Mouse (Mus musculus): ENCODE measurements at regions not wholly inside any gene's neighbourhood (a gene's known extent, or its start where the extent isn't known, plus 50 kb on each side); places are given as distances from the start of the nearest gene placed in this dataset.

GRCm38 (mm10) chr6:31274236-31274635 lies 124.3 kb upstream of the Mkln1 start:
- no peak for DNase-seq (ENCODE audit: low spot score)

DNA sequence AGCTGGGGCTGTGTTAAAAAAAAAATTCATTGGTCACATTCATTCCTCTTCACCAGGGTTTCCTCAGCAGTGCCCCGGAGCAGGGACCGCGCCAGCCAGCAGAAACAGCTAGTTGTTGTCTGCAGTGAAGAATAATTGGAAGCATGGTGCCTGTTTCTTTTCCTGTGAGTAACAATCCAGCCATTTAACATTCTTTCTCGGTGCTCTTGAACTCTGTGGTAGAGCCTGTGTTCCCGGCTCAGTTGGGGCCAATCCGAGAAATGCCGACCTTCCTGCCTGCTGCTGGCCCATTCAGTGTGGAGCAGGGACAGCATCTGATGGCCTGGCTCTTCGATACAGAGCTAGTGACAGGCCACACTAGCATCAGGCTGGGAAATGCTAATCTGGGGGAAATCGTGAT lies 120.7 kb upstream of the Mkln1 start:
- DNase-seq (ENCODE audit: low spot score) = no peak

GRCm38 (mm10) chr6:31283973-31284372 lies 114.6 kb upstream of the Mkln1 start:
- DNase-seq (ENCODE audit: low spot score) = no peak

DNA sequence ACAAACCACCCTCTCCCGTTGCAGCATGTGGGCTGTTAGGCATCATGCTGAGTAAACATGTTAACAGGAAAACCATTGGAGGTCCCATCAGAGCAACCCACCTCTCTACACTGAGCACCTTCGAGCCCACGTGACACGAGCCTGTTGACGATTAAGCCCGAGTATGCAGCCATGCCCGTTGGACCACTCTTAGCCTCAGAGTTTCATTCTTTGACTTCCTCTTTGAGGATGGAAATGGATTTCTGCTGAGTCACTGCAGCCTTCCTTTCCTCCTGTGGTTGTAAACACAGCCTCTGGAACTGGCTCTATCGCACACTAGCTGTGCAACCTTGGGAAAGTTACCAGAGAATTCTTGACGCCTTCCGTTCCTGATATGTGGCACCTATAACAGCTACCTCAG lies 114.1 kb upstream of the Mkln1 start:
- no peak for DNase-seq (ENCODE audit: low spot score)

DNA sequence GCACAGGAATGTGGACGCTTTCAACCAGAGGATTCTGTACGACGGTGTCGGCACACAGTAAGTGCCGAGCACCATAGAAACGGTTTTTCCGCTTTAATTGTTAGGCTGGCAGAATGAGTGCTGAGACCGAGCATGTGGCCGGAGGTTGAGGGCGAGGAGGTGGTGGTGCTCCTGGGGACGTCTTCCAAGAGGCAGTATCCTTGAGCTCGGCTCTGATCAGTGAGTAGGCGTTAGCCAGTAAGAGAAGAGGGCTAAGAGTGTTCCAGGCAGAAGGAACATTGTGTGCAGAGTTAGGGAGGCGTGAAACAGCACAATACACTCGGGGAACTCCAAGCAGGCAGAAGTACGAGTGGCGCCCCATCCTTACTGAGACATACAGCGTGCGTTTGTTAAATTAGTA lies 113.5 kb upstream of the Mkln1 start:
- DNase-seq (ENCODE audit: low spot score) = no peak

DNA sequence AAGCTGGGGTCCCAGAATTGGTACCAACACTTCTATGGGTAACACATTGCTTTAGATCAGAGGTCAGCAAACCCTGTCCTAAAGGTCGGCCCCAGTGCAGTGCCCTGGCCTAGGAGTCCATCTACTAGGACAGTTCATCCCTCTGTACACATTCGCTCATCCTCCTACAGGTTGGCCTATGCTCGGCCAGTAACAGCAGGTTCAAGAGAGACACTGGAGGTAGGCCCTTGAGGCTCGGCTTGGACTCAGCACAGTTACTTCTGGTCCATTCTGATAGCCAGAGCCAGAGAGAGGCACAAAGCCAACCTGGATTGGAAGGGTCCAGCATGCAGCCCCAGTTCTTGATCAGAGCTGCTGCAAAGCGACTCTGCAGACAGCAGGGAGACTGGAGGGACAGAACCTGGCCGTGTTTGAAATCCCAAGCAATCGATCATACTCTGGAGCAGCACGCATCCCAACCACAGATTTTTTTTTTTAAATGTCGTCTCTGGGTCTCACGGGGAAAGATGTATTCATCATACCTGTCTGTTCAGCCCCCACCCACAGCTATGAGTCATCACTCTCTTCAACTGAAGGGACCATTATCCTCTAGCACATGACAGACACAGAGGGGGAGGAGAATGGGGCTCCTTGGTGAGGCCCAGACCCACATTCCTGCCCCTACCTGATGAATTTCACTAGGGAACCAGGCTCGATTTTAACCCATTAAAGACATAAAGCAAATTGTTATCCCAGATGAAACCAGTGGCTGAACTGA lies 112.4 kb upstream of the Mkln1 start:
- DNase-seq (ENCODE audit: low spot score) = no peak

GRCm38 (mm10) chr6:31287176-31287575 lies 111.4 kb upstream of the Mkln1 start:
- DNase-seq (ENCODE audit: low spot score) = no peak

DNA sequence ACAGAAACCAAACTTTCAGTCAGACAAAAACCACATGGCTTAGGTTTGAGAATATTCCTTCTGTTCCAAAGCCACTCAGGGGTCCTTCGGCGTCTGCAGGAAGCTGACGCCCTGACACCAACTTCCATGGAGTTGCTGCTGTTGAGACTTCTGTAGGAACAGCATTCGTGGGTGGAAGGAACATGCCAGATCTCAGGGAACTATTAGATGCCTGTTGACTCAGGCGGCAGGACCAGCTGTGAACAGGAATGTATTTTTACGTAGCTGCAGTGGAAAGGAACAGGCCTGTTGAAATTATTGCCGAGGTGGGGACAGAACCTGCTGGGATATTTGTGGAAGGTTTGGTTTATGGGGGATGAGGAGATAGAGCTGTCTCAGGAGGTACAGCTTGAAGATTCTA lies 110.8 kb upstream of the Mkln1 start:
- DNase-seq (ENCODE audit: low spot score) = no peak

DNA sequence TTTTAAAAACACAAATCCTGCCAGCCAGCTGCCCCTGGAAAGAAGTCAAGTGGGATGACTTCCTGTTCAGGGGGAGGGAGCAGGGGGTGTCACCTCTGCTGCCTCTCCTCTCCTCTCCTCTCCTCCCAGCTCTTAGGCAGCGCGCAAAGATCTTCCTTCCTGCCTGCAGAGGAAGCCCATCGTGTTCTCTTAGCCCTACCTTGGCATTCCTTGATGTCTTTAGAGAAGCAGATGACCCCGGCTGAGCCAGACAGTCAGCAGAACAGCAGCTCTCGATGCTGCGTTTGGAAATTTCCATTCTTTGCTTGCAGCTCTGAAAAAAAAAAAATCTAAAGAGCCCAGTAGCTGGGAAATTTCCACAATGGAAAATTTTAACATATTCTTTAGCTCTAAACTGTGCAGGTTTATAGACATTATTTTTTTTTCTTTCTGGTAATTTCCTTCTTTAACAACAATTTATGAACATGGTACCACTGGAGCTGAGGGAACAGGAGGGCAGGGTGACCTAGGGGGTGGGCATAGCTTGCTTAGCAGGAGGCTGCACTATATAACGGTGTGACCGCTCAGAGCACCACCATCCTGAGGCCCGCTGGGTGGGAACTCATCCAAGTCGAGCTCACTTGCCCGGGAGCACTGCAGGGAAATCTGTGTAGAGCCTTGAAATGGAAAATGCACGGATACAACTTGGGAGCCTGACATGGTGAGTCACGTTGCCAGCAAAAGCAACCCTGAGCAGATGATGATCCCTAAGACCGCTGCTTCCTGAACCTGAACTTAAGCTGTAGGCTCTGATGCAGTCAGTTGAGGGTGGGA lies 109.9 kb upstream of the Mkln1 start:
- peak; percentile 70 for DNase-seq (ENCODE audit: low spot score)

GRCm38 (mm10) chr6:31289234-31289486 lies 109.4 kb upstream of the Mkln1 start:
- no peak for DNase-seq (ENCODE audit: low spot score)

GRCm38 (mm10) chr6:31292081-31292480 lies 106.5 kb upstream of the Mkln1 start:
- no peak for DNase-seq (ENCODE audit: low spot score)

GRCm38 (mm10) chr6:31293008-31293407 lies 105.5 kb upstream of the Mkln1 start:
- DNase-seq (ENCODE audit: low spot score) = no peak

GRCm38 (mm10) chr6:31299395-31299794 lies 99.1 kb upstream of the Mkln1 start:
- DNase-seq (ENCODE audit: low spot score) = no peak

GRCm38 (mm10) chr6:31305736-31306135 lies 92.8 kb upstream of the Mkln1 start:
- no peak for DNase-seq (ENCODE audit: low spot score)

DNA sequence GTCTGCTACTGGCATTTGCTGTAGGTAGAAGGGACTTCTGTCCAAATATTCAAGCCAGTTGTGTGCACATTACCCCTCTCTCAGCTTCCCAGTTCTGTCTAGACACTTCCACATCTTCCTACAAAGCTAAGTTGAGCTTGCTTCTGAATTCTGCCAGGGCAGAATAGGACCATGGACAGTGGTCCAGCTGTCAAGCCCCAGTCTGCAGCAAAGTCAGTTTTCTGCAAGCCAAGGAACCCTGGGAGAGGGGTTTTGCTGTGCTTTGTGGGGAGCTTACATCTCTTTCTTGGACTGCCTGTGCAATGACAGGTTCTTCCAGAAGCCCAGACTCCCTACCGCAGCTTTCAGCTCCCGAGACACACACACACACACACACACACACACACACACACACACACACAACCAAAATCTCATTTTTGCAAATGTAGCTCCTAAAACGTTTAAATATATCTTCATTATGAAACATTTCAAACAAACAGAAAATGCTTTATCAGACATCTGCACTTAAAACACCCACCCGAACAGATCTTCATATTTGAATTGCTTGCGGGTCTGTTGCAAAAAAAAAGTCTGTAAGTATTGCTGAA lies 91.4 kb upstream of the Mkln1 start:
- peak; percentile 33 for DNase-seq (ENCODE audit: low spot score)

DNA sequence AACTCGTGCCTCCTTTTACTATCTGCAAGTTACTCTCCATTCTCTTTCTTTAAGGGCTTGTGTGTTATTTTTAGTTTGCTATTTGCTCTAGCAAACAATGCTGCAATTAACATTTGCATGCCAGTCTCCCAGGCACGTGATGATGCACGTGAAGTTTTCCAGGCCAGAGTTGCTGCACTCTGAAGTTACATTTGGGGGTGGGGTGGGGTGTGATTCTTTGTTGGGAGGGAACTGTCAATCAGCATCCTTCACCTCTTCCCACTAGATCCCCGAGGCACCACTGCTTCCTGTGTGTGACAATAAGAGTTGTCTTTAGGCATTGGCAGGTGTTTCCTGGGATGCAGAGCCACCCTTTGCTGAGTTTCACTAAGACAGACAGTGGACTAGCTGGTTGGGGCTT lies 90.6 kb upstream of the Mkln1 start:
- DNase-seq (ENCODE audit: low spot score) = no peak

- no peak for DNase-seq (ENCODE audit: low spot score)
These were observed 87.9 kb upstream of the Mkln1 start for GRCm38 (mm10) chr6:31310660-31311059.

DNA sequence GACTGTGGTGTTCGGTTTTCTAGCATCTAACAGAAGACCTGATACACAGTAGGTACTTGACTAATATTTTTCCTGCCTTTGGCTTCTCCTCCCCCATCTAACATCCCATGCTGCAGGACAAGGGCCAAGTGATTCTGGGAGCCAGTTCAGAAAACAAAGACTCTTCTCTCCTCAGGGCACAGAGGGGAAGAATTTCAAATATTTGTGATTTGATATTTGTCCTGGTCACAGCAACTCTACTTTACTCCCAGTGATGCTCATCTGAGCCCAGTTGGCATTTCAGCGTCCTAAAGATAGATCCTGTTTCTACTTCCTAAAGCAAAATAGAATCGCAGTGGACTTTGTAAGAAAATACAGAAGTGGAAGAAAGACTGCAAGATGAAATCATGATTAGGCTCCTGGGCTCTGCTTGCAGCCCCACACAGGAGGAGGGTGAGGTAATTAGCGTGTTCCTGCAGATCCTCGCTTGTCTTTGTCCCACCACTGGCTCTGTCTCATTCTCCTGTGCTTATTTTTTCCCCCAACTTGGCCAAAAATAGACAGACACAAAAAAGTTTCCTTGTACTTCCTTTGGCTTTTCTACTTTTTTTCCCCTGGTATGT lies 84.6 kb upstream of the Mkln1 start:
- DNase-seq (ENCODE audit: low spot score) = no peak

DNA sequence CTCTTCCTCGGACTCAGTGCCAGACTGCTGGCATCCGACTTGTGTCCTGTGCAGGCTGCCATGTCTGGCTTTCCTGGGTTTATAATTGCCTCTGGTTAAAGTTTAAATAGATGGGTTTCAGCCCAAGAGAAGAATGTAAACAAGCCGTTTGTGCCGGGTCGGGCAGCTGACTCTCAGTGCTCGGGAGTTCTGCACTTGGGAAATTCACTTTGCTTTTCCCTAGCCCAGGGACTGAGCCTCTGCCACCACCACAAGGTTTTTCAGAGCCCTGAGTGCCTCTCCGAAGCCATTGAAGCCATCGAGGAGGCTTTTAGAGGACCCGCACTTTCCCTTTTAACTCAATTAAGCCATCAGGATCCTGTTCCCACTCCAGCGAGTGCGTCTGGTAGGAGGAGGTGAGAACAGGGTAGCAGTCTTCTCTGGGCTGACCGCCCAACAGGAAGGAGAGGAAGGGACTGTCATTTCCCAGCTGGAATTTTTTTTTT lies 80.8 kb upstream of the Mkln1 start:
- DNase-seq (ENCODE audit: low spot score) = peak; percentile 62

- peak; percentile 58 for DNase-seq (ENCODE audit: low spot score)
These were observed 80.0 kb upstream of the Mkln1 start for GRCm38 (mm10) chr6:31318506-31318905.

DNA sequence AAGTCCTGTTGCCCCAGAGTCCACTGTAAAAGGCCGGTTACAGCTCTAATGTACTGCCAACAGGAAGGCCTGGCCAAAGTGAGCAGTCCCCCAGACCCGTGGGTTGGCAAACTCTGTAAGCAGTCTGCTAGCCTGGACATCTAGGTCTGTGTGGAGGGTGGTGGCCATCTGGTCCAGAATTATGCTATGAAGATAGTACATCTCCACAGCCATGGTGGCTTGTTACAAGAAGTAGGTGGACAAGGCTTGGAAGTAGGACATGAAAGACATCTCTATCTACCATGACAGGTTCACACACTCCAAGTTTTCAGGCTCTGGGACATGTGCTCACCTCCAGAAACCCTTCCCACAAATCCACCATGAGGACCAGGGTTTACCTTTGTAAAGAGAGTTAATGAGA lies 79.1 kb upstream of the Mkln1 start:
- peak; percentile 25 for DNase-seq (ENCODE audit: low spot score)

DNA sequence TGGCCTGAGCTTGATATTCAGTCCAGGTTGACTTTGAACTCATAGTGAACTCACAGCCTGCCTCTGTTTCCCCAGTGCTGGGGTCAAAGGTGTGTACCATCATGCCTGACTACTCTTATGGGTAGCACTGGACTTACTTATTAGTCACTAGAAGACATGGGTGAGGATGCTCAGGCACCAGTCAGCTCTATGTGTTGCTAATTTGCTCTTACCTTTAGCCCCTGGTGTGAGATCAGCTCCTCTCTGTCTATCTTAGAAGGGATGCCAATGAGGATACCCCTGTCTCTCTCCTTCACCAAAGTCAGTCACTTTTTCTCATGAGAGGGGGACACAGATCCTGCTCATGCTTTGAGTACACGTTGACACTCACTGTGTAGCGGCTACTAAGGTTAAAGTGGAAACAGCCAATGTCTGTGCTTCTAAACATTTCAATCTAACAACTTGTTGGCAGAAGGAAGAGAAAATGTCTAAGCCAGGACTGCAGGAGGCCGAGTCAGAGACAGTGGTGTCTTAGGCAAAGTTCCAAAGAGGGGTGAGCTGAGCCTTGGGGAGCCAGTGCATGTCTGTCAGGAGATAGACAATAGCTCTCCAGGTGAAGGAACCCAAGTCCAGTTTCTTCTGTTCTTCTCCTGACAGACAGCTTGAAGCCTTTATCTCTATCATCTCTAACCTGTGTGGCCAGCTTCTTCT lies 78.2 kb upstream of the Mkln1 start:
- no peak for DNase-seq (ENCODE audit: low spot score)

Measured in MN1 (cell line).